Mouse (Mus musculus) hindbrain, embryonic 16.5 days (tissue): Measurements from ENCODE around the gene Amot. TPM values are rescaled to one million over a fixed set of nuclear protein-coding genes. Genes with fewer than 3 reads are reported as not detected.

Experiments
- ATAC-seq: fragments of 200-750 bp; cut with Nextera tagmentation; 2 replicates; pipeline ENCODE4 v1.8.0; 2017; ENCODE audit warnings: moderate TSS enrichment, moderate library complexity
- H3K27ac ChIP-seq: fragments of 300-500 bp; sonication (generic); 2 replicates; pipeline ENCODE4 v1.5.1; 2014; ENCODE audit warnings: low read depth, mild to moderate bottlenecking, control low read depth, low read length, moderate library complexity
- H3K27me3 ChIP-seq: fragments of 300-500 bp; sonication (generic); replicated peaks from 2 replicates; pipeline ENCODE4 v1.6.1; 2014; ENCODE audit warnings: low read length; ENCODE audit not compliant: control insufficient read depth, insufficient read depth
- H3K36me3 ChIP-seq: fragments of 300-500 bp; sonication (generic); 2 replicates; pipeline ENCODE4 v1.6.1; 2014; ENCODE audit warnings: mild to moderate bottlenecking, low read length, moderate library complexity, mixed read lengths; ENCODE audit not compliant: control insufficient read depth, insufficient read depth
- H3K4me1 ChIP-seq: fragments of 300-500 bp; sonication (generic); 2 replicates; pipeline ENCODE4 v1.6.1; 2014; ENCODE audit warnings: low read depth, low read length; ENCODE audit not compliant: control insufficient read depth, insufficient read depth
- H3K4me2 ChIP-seq: fragments of 300-500 bp; sonication (generic); 2 replicates; pipeline ENCODE4 v1.6.1; 2014; ENCODE audit warnings: mild to moderate bottlenecking, low read length, control low read depth, moderate library complexity
- H3K4me3 ChIP-seq: fragments of 300-500 bp; sonication (generic); 2 replicates; pipeline ENCODE4 v1.5.1; 2014; ENCODE audit warnings: mild to moderate bottlenecking, low read length, control low read depth, moderate library complexity
- H3K9ac ChIP-seq: fragments of 300-500 bp; sonication (generic); 2 replicates; pipeline ENCODE4 v1.6.1; 2014; ENCODE audit warnings: low read depth, mild to moderate bottlenecking, control low read depth, low read length, moderate library complexity
- H3K9me3 ChIP-seq: fragments of 300-500 bp; sonication (generic); 2 replicates; pipeline ENCODE4 v1.6.1; 2014; ENCODE audit warnings: mild to moderate bottlenecking, low read length, moderate library complexity; ENCODE audit not compliant: control insufficient read depth
- WGBS: fragments of 180-500 bp; shearing (Covaris S2); extraction: QIAGEN DNeasy Blood & Tissue Kit; methylation state at CpG from one replicate; pipeline ENCODE4 v1.1.7; 2014; 5-methylcytosine and 5-hydroxymethylcytosine counted together
- polyA plus RNA-seq: library from polyadenylated mRNA; unstranded; fragments of >200 nt; fragmentation: Nextera tagmentation; extraction: Ambion mirVana; gene quantifications from 2 replicates; pipeline ENCODE4 v1.2.1, GENCODE M21; 2015

Gene Amot
- polyA plus RNA-seq = 10.9 and 11.5 TPM in 2 replicates

DNA sequence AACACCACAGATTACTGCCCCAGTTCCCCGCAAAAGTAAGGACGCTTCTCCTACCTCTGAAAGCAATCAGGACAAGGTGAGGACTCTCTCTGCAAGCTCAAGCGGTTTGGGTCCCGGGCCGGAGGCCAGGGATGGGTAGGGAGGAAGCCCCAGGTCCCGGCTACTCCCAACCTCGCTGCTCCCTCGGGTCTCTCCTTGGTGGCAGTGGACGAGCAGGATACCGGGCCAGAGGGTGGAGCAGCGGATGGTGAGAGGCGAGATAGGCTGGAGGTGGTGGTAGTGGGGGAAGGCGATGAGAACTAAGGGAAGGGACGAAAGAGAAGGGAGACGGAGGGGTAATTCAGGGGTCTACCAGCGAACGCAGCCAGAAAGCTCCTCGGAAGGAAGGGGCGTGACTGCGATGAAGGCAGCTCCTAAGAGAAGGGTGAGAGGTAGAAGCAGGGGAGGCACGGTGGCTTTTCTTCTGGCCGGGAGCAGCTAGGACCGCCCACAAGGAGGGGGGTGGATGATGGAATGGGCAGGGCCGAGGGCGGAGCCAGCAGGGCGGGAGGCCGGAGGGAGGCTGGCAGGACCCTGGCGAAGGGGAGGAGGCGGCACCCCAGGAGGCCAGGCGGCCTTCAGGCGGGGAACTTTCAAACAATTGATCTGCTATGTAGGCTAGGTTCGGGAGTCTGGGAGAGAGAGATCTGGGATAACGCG, at the start of gene Amot:
Amot (minus strand) TSS at position 465 of the 699 bp plus-strand sequence.
- peak; percentile 93 for ATAC-seq
- H3K36me3 ChIP-seq = no peaks in the 10 kb centered on the region
- no peaks in the 10 kb centered on the region for H3K4me1 ChIP-seq
- H3K4me3 ChIP-seq = peak within 1 kb of the TSS; percentile 45
- 25% methylated on average over 34 of the region's 34 CpGs for WGBS
- H3K9ac ChIP-seq = peak within 1 kb of the TSS; percentile 65
- no peaks in the 10 kb centered on the region for H3K9me3 ChIP-seq
- peak within 1 kb of the TSS; percentile 44; the same call in 1 of the 2 replicates for H3K27ac ChIP-seq
- H3K27me3 ChIP-seq = no peaks in the 10 kb centered on the region
- peak within 1 kb of the TSS; percentile 73 for H3K4me2 ChIP-seq

- Histone ChIP-seq H3K9me3 (no peaks in the 10 kb centered on the region), H3K36me3 (no peaks in the 10 kb centered on the region), H3K27ac (no peak overlapping the region), H3K4me2 (no peak overlapping the region), H3K9ac (no peak overlapping the region), H3K4me3 (no peak overlapping the region), H3K4me1 (no peaks in the 10 kb centered on the region), H3K27me3 (no peaks in the 10 kb centered on the region)
- WGBS = 73% methylated on average over 3 of the region's 3 CpGs
- no peak for ATAC-seq
These were observed 40.1 kb upstream of the Amot start for GRCm38 (mm10) chrX:145545060-145545459.

DNA sequence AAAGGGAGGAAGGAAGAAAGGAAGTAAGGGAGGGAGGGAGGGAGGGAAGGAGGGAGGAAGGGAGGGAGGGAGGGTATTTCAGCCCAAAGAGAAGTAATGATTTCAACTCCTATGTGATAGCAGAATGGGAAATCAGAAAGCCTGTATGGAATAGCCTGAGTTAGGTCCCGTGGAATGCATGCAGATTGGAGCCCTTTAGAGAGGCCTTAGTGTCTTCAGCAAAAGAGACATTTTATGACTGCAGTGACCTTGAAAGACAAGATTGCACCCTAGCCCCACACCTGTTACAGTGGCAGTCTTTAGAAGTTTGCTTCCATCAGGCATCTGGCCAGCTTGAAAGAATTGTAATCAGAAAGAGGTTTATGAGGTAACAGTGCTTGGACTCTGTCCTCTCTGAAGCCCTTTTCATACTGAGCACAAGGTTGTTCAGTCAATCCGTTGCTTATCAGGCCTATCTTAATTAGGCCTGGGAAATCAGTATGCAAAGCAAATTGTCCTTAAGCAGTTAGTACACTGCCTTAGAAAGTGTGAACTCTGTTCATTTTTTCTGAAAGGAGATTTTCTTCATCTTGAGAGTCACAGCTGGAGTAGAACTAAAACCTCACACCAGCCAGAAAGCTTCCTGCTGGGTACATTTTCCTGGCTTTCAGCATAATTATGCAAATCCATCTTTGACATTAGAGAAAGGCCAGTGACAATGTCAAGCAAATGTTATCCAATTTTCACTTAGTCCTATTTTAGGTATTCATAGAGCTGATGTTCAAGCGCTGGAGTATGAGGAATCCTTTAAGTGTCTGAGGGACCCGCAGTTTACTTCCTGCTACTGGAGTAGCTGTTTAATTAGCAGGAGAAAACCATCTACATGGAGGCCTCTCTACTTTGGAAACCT, 38.9 kb upstream of the Amot start:
- H3K27ac ChIP-seq = no peak overlapping the region
- no peaks in the 10 kb centered on the region for H3K36me3 ChIP-seq
- H3K27me3 ChIP-seq = no peaks in the 10 kb centered on the region
- H3K9ac ChIP-seq = no peak overlapping the region
- H3K4me2 ChIP-seq = no peak overlapping the region
- no peak overlapping the region for H3K4me3 ChIP-seq
- WGBS = 67% methylated on average over 4 of the region's 4 CpGs
- H3K4me1 ChIP-seq = no peaks in the 10 kb centered on the region
- ATAC-seq = no peak
- no peaks in the 10 kb centered on the region for H3K9me3 ChIP-seq

- no peaks in the 10 kb centered on the region for H3K27me3 ChIP-seq
- no peak overlapping the region for H3K4me2 ChIP-seq
- no peak overlapping the region for H3K4me3 ChIP-seq
- H3K9me3 ChIP-seq = no peaks in the 10 kb centered on the region
- no peak overlapping the region for H3K9ac ChIP-seq
- WGBS = 89% methylated on average over 1 of the region's 1 CpGs
- no peaks in the 10 kb centered on the region for H3K36me3 ChIP-seq
- H3K27ac ChIP-seq = no peak overlapping the region
- ATAC-seq = no peak
- H3K4me1 ChIP-seq = no peaks in the 10 kb centered on the region
These were observed 36.1 kb upstream of the Amot start for GRCm38 (mm10) chrX:145541050-145541449.

GRCm38 (mm10) chrX:145540321-145540720, 35.3 kb upstream of the Amot start:
- no peaks in the 10 kb centered on the region for H3K36me3 ChIP-seq
- no peak overlapping the region for H3K27ac ChIP-seq
- no peaks in the 10 kb centered on the region for H3K4me1 ChIP-seq
- no peak overlapping the region for H3K4me3 ChIP-seq
- 90% methylated on average over 1 of the region's 1 CpGs for WGBS
- H3K27me3 ChIP-seq = no peaks in the 10 kb centered on the region
- H3K4me2 ChIP-seq = no peak overlapping the region
- no peak for ATAC-seq
- no peak overlapping the region for H3K9ac ChIP-seq
- no peaks in the 10 kb centered on the region for H3K9me3 ChIP-seq

GRCm38 (mm10) chrX:145529602-145530001, 24.6 kb upstream of the Amot start:
- Histone ChIP-seq H3K27me3 (no peaks in the 10 kb centered on the region), H3K36me3 (no peaks in the 10 kb centered on the region), H3K9me3 (no peaks in the 10 kb centered on the region), H3K4me1 (no peaks in the 10 kb centered on the region), H3K4me3 (no peak overlapping the region), H3K4me2 (no peak overlapping the region), H3K27ac (no peak overlapping the region), H3K9ac (no peak overlapping the region)
- 74% methylated on average over 1 of the region's 1 CpGs for WGBS
- no peak for ATAC-seq

- Histone ChIP-seq H3K4me1 (no peaks in the 10 kb centered on the region), H3K9ac (no peak overlapping the region), H3K27ac (no peak overlapping the region), H3K9me3 (no peaks in the 10 kb centered on the region), H3K36me3 (no peaks in the 10 kb centered on the region), H3K4me3 (no peak overlapping the region), H3K4me2 (no peak overlapping the region), H3K27me3 (no peaks in the 10 kb centered on the region)
- no peak for ATAC-seq
- WGBS = 69% methylated on average over 10 of the region's 10 CpGs
These were observed 11.5 kb upstream of the Amot start for GRCm38 (mm10) chrX:145516322-145517066.

DNA sequence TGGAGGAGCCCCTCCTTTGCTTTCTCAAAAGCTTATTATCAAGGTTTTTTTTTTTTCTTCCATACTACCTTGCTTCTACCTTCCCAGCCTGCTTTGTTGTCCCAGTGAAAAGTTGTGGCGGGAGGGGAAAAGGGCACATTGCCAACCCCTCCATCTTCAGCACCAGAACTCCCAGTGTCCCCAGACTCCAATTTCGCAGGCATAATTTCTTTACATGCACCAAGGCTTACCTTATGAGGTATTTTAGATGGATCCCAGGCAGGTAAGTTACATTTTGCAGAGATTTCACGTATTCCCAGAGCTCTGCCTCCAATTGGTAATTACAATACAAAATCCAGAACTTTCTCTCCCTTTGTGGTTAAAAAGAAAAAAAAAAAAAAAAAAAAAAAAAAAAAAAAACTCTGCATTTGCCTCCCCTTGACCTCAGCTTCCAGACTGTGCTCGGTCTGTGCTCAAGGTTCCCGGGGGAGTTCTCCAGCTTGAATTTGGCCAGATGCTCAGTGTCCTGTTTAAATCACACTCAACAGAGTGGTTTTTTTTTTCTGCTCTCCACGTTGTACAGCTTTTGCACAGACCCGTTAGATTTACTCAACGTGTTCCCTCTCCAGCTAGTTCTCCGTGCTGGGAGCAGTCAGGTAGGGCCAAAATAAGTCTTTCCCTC, 10.6 kb upstream of the Amot start:
- H3K4me3 ChIP-seq = no peak overlapping the region
- WGBS = 66% methylated on average over 9 of the region's 9 CpGs
- H3K27ac ChIP-seq = no peak overlapping the region
- no peaks in the 10 kb centered on the region for H3K36me3 ChIP-seq
- no peaks in the 10 kb centered on the region for H3K9me3 ChIP-seq
- no peaks in the 10 kb centered on the region for H3K4me1 ChIP-seq
- no peak overlapping the region for H3K9ac ChIP-seq
- no peak overlapping the region for H3K4me2 ChIP-seq
- no peak for ATAC-seq
- no peaks in the 10 kb centered on the region for H3K27me3 ChIP-seq
